Mouse (Mus musculus) lung, postnatal 25 days (tissue): ENCODE measurements around the gene Bmt2.

Experiments used
- DNase-seq: peaks from one replicate; pipeline ENCODE4 v3.0.0; 2022; ENCODE audit warnings: low spot score

Bmt2 gene

GRCm38 (mm10) chr6:13677818-13678282, at the start of gene Bmt2:
Gene Bmt2 (minus strand): TSS chr6:13677966.
- peak; percentile 100 for DNase-seq

- no peak for DNase-seq
Measured at GRCm38 (mm10) chr6:13722166-13722565, 44.4 kb upstream of the Bmt2 start.

DNA sequence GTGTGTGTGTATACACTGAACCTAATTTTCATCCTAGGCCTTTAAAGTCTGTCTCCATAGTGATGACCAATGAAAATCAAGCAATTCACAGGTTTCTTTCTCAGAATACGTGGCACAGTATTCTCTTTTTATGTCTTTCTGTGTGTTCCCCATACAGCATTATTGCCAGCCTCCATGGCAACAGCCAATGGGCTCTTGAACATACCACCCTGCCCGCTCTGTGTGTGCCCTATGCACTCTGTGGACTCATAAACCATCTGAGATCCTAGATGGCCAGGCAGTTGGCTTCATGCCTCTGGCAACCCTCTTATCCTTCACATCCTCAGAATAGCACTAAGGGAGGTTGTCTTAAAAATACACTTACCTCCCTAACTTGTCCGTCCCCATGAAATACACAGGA, 37.1 kb upstream of the Bmt2 start:
- no peak for DNase-seq

DNA sequence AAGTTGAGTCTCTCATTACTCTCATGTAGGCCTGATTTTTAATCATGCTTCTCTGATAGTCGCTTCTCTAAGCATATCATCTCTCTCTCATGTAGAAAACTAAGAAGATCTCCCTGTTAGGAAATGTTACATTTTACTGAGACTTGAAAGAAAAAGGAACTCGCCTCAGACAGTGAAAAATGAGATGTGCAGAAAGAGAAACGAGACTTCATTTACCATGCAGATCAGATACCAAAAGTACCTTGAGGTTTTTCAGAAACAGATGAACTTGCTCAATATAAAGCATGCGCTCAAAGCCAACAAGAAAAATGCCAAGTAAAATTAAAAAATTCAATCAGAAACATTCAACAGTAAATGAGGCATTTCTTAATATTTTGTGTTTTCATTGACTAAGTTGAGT, 19.1 kb upstream of the Bmt2 start:
- DNase-seq, result no peak

DNA sequence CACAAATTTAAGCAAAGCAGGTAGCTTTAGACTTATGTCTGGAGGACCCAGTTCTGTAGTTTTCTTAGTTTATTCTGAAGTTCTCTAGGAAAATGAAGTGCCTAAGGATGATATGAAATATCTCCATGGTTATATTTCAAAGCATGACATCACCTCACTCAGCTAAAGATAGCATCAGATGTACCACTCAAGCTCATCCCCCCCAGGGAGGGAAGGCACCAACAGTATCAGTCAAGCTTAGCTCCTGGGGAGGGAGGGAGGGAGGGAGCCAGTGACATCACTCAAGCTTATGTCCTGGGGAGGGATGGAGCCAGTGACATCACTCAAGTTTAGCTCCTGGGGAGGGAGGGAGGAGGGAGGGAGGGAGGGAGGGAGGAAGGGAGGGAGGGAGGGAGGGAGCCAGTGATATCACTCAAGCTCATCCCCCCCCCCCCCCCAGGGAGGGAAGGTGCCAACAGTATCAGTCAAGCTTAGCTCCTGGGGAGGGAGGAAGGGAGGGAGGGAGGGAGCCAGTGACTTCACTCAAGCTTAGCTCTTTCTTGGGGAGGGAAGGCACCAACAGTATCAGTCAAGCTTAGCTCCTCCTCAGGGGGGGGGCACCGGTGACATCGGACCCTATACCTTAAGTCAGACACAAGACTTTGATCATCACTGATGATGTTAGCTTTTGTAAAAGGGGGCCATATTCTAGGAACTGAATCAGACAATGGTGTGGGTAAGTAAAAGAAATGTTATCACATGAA, 17.5 kb upstream of the Bmt2 start:
- DNase-seq, result no peak

- DNase-seq, result no peak
Measured at GRCm38 (mm10) chr6:13691657-13692294, 14.0 kb upstream of the Bmt2 start.

DNA sequence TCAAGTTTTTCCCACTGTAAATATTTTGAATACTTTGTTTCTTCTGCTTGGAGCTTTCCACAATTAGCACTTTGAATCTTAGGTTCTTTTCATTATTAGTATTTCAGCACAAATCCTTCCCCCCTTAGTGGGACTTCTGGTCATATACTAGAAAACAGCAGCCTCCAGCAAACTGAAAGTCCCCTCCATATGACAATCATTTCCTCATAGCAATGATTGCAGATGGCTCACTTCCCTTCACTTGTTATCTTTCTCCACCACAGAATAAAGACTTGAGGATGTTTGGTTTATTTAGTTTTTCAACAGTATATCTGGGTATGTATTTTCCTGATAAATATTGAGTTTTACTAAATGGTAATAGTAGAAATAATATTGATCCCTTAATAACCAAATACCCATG, 12.6 kb upstream of the Bmt2 start:
- no peak for DNase-seq

GRCm38 (mm10) chr6:13683929-13684595, 6.3 kb upstream of the Bmt2 start:
- DNase-seq, result no peak

DNA sequence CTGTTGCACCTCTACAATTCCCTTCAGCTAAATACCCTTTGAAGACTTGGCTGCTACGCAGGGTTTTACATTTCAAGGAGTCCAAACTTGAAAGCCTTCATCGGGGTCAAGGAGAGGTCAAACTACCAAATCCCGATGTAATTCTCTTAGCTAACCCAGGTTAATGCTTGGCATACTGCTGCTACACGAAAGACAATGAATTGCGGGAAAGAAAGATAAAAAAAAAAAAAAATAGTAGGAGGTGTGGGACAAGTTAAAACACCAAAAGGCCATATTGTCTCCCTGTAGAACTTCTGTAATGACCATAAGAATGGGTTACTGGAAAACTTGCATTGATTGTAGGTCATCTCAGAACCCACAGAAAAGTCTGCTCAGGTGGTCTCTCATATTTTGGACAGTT, 583 bp upstream of the Bmt2 start:
- DNase-seq, result no peak

DNA sequence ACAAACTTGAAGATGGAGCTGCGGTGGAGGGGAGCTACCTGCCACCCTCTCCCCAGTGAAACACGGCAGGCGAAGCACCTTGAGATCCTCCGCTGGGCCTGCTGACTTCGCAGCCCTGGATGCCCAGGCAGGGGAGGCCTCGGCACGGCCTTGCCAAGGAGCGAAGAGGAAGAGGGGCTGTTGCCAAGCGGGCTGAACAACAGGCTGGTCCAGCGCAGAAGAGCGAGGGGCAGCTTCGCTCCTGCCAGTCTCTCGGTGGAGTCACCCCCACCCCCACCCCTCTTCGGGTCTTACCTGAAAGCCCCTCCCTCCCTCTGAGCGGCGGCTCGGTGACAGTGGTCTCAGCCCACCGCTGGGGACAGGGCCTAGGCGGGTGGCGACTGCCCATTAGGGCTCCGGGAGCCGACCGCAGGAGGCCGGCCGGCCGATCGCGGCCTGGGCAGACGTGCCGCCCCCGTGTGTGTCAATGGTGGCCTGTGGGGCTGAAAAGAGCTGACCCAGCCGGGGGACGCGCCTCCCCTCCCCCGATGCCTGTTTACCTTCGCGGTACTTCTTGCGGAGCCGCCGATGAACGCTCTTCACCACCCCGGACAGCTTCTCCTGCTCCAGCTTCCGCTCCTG, 515 bp downstream of the Bmt2 start:
- DNase-seq, result peak; percentile 13

- DNase-seq, result no peak
Measured at GRCm38 (mm10) chr6:13676196-13676595, 1.6 kb downstream of the Bmt2 start.

- no peak for DNase-seq
Measured at GRCm38 (mm10) chr6:13674600-13675305, 3.0 kb downstream of the Bmt2 start.

DNA sequence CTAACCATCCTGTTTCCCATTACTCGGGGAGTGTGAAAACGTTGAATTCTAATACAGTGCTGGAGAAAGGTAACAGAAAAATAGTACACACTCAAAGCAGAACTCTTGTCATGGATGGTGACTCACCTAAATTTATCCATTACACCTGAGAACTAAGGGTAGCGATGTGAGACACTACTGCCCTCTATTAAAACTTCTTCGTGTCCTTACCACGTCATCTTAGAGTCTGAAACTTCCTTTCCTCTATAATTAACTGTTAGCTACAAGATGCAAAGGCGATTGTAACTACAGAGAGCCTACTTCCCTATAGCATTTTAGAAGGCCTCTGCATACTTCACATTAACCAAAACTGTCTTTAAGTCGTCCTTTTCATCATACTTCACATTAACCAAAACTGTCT, 12.1 kb downstream of the Bmt2 start:
- no peak for DNase-seq

GRCm38 (mm10) chr6:13658016-13658415, 19.8 kb downstream of the Bmt2 start:
- DNase-seq, result no peak

DNA sequence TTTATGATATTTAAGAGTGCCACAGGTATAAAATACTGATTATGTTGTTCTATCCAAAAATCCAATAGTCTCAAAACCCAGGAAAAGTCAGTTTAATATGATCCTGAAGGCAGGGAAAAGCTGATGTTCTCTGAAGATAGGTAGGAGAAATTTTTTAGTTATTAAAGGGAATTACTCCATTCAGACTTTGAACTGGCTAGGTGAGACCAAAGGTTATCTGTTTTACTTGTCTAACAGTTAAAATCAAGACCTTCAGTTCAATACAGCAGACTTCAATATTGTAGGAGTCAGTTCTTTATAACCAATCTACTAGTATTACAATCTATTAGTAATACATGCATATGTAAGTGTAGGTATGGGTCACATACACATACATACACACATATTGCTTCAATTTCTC, 23.7 kb downstream of the Bmt2 start:
- no peak for DNase-seq

- no peak for DNase-seq
Measured at GRCm38 (mm10) chr6:13652284-13652683, 25.5 kb downstream of the Bmt2 start.

GRCm38 (mm10) chr6:13650854-13651253, 26.9 kb downstream of the Bmt2 start:
- no peak for DNase-seq

- no peak for DNase-seq
Measured at GRCm38 (mm10) chr6:13648305-13648704, 29.5 kb downstream of the Bmt2 start.

DNA sequence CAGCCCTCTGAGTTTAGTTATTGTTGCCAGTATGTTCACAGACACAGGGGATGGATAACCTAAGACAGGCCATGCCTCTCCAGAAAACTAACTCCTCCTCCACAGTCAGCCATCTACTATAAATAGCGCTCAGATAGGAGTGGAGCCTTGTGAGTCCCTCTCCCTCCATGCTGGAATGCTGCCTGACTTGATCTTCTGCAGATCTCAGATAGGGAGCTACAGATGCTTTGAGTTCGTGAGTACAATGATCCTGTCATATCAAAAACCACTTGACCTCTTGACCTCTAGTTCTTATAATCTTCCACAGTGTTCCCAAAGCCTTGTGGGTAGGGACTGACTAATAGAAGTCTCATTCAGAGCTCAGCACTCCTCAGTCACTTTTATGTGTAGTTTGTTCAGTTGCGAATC, 41.2 kb downstream of the Bmt2 start:
- peak; percentile 29 for DNase-seq

DNA sequence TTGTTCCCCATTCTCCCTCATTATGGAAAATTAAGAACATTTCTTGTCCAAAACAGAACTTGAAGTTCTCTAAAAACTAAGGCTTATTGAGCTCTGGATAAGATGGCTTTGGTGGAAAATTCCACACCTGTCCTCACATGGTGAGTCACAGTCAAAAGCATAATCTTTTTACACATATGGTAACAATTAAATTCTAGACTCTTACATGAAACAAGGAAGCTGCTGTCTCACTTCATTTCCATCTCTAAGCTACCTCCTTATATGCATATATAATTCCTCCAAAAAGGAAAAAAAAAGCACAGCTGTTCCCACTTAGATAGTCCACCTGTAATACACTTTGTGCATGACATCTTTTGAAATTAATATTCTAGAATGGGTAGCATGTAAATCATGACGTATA, 45.2 kb downstream of the Bmt2 start:
- no peak for DNase-seq

- no peak for DNase-seq
Measured at GRCm38 (mm10) chr6:13630607-13631006, 47.2 kb downstream of the Bmt2 start.

- no peak for DNase-seq
Measured at GRCm38 (mm10) chr6:13619618-13620017, 58.1 kb downstream of the Bmt2 start.
